Mouse (Mus musculus) megakaryocyte, embryonic 14.5 days (primary cell): Measurements from ENCODE around the gene Notch2.

Experiments
- FLI1 ChIP-seq: IDR thresholded peaks from 2 replicates; pipeline ENCODE4 v1.6.1; 2012; ENCODE audit warnings: low read length, inconsistent platforms, mixed read lengths
- GATA1 ChIP-seq: IDR thresholded peaks from 3 replicates; pipeline ENCODE4 v1.6.1; 2012; ENCODE audit warnings: mixed read lengths, low read length, inconsistent platforms, borderline replicate concordance

DNA sequence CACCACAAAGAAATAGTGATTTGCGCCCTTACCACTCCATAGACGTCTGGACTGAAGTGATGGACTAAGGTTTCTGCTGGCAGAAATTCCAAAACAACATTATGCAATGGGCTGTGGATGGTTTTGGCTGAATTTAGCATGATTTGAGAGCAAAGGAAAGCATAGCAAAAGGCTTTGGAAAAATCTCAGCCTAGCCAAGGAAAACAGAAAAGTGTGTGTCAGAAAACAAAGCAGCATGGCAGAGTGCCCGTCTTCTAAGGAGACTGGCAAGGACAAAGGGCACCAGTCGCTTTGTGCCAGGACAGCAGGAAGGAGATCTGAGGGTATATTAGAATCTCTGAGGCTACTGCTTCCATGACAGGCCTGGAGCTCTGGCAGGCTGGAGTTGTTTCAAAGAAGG is 165.0 kb downstream of the Notch2 start:
- TF ChIP-seq GATA1 = no peak
- no peak for TF ChIP-seq FLI1
